Mouse (Mus musculus): ENCODE measurements around the gene Mical1.

Gene Mical1

GRCm38 (mm10) chr10:41476171-41477017 lies at the start of gene Mical1:
Mical1 (plus strand) TSS chr10:41476314.
- peak in 1 of 2 experiments; percentile 53 for DNase-seq (ENCODE audit: low spot score in 2 of 2)

GRCm38 (mm10) chr10:41426368-41426767 lies 49.7 kb upstream of the Mical1 start:
- DNase-seq (ENCODE audit: low spot score in 2 of 2): no peak

- peak in 1 of 2 experiments; percentile 58 for DNase-seq (ENCODE audit: low spot score in 2 of 2)
Observed at GRCm38 (mm10) chr10:41434624-41435023, 41.5 kb upstream of the Mical1 start.

- DNase-seq (ENCODE audit: low spot score in 2 of 2): no peak
Observed at GRCm38 (mm10) chr10:41435141-41435540, 41.0 kb upstream of the Mical1 start.

GRCm38 (mm10) chr10:41448216-41448615 lies 27.9 kb upstream of the Mical1 start:
- DNase-seq (ENCODE audit: low spot score in 2 of 2): no peak

- no peak for DNase-seq (ENCODE audit: low spot score in 2 of 2)
Observed at GRCm38 (mm10) chr10:41449684-41450083, 26.4 kb upstream of the Mical1 start.

- peak; percentile 94 to 95 for DNase-seq (ENCODE audit: low spot score in 2 of 2)
Observed at GRCm38 (mm10) chr10:41450137-41450670, 25.9 kb upstream of the Mical1 start, which contains the start of gene Zbtb24. Zbtb24 (plus strand) TSS chr10:41450383.

GRCm38 (mm10) chr10:41450780-41451522 lies 25.2 kb upstream of the Mical1 start:
- no peak for DNase-seq (ENCODE audit: low spot score in 2 of 2)

GRCm38 (mm10) chr10:41451656-41452055 lies 24.5 kb upstream of the Mical1 start:
- no peak for DNase-seq (ENCODE audit: low spot score in 2 of 2)

GRCm38 (mm10) chr10:41452791-41453190 lies 23.3 kb upstream of the Mical1 start:
- DNase-seq (ENCODE audit: low spot score in 2 of 2): no peak

GRCm38 (mm10) chr10:41459990-41460389 lies 16.1 kb upstream of the Mical1 start:
- DNase-seq (ENCODE audit: low spot score in 2 of 2): no peak

GRCm38 (mm10) chr10:41460501-41460900 lies 15.6 kb upstream of the Mical1 start:
- DNase-seq (ENCODE audit: low spot score in 2 of 2): no peak

- DNase-seq (ENCODE audit: low spot score in 2 of 2): no peak
Observed at GRCm38 (mm10) chr10:41461057-41461722, 14.9 kb upstream of the Mical1 start.

GRCm38 (mm10) chr10:41464401-41464955 lies 11.6 kb upstream of the Mical1 start:
- DNase-seq (ENCODE audit: low spot score in 2 of 2): no peak

GRCm38 (mm10) chr10:41467325-41467724 lies 8.8 kb upstream of the Mical1 start:
- DNase-seq (ENCODE audit: low spot score in 2 of 2): no peak

- DNase-seq (ENCODE audit: low spot score in 2 of 2): no peak
Observed at GRCm38 (mm10) chr10:41470693-41471092, 5.4 kb upstream of the Mical1 start.

GRCm38 (mm10) chr10:41472534-41472933 lies 3.6 kb upstream of the Mical1 start:
- DNase-seq (ENCODE audit: low spot score in 2 of 2): no peak

GRCm38 (mm10) chr10:41472962-41473481 lies 3.1 kb upstream of the Mical1 start:
- no peak for DNase-seq (ENCODE audit: low spot score in 2 of 2)

GRCm38 (mm10) chr10:41473782-41474468 lies 2.2 kb upstream of the Mical1 start:
- no peak for DNase-seq (ENCODE audit: low spot score in 2 of 2)

- no peak for DNase-seq (ENCODE audit: low spot score in 2 of 2)
Observed at GRCm38 (mm10) chr10:41474981-41475391, 1.1 kb upstream of the Mical1 start.

GRCm38 (mm10) chr10:41477018-41477277 lies 834 bp downstream of the Mical1 start:
- DNase-seq (ENCODE audit: low spot score in 2 of 2): no peak

All from urinary bladder, postnatal 36 days (tissue).